Mouse (Mus musculus) liver, embryonic 14.5 days (tissue): Measurements from ENCODE around the gene Saxo1. TPM values are rescaled to one million over a fixed set of nuclear protein-coding genes. Genes with fewer than 3 reads are reported as not detected.

Experiments used
- ATAC-seq: fragments of 200-750 bp; cut with Nextera tagmentation; 2 replicates; pipeline ENCODE4 v1.8.0; 2017; ENCODE audit warnings: moderate number of reproducible peaks, mild to moderate bottlenecking, moderate library complexity; ENCODE audit not compliant: insufficient read depth
- DNase-seq, 3 experiments: peaks; one replicate each; pipeline ENCODE4 v3.0.0-alpha.2; 2012 to 2013; ENCODE audit warnings: low read depth in 3 of 3, low spot score in 3 of 3
- H3K27ac ChIP-seq: fragments of 300-500 bp; sonication (generic); 2 replicates; pipeline ENCODE4 v1.5.1; 2014; ENCODE audit warnings: moderate library complexity, mild to moderate bottlenecking, control low read depth, inconsistent platforms
- H3K27me3 ChIP-seq: fragments of 300-500 bp; sonication (generic); 2 replicates; pipeline ENCODE4 v1.6.1; 2014; ENCODE audit warnings: mild to moderate bottlenecking, low read length, moderate library complexity; ENCODE audit not compliant: control insufficient read depth, insufficient read depth
- H3K36me3 ChIP-seq: fragments of 300-500 bp; sonication (generic); replicated peaks from 2 replicates; pipeline ENCODE4 v1.6.1; 2014; ENCODE audit warnings: low read depth; ENCODE audit not compliant: control insufficient read depth, insufficient read depth
- H3K4me1 ChIP-seq, 2 experiments: fragments of 200-500 bp in 1 of 2; fragments of 300-500 bp in 1 of 2; sonication (generic) in 1 of 2; replicated peaks; 2 replicates each; pipeline ENCODE4 v1.6.1; 2012 to 2014; ENCODE audit warnings: antibody characterized with exemption in 1 of 2, inconsistent platforms in 1 of 2, low read length in 1 of 2; ENCODE audit not compliant: control insufficient read depth in 2 of 2, insufficient read depth in 2 of 2
- H3K4me2 ChIP-seq: fragments of 300-500 bp; sonication (generic); 2 replicates; pipeline ENCODE4 v1.6.1; 2014; ENCODE audit warnings: low read depth, mild to moderate bottlenecking, control low read depth, moderate library complexity
- H3K4me3 ChIP-seq, 2 experiments: fragments of 200-500 bp in 1 of 2; fragments of 300-500 bp in 1 of 2; sonication (generic) in 1 of 2; 2 replicates each; pipeline ENCODE4 v1.5.1; 2012 to 2014; ENCODE audit warnings: low read depth in 2 of 2, low read length in 2 of 2, mild to moderate bottlenecking in 2 of 2, control low read depth in 1 of 2, inconsistent platforms in 1 of 2, moderate library complexity in 1 of 2; ENCODE audit not compliant: insufficient read depth in 1 of 2
- H3K9ac ChIP-seq: fragments of 300-500 bp; sonication (generic); replicated peaks from 2 replicates; pipeline ENCODE4 v1.6.1; 2014; ENCODE audit warnings: mild to moderate bottlenecking, control low read depth, moderate library complexity
- H3K9me3 ChIP-seq: fragments of 300-500 bp; sonication (generic); 2 replicates; pipeline ENCODE4 v1.6.1; 2016; ENCODE audit warnings: low read length, mixed read lengths; ENCODE audit not compliant: control insufficient read depth
- CTCF ChIP-seq: IDR thresholded peaks from 2 replicates; pipeline ENCODE4 v1.5.1; 2016; ENCODE audit warnings: antibody characterized with exemption, low read depth, control low read depth
- EP300 ChIP-seq: IDR thresholded peaks from 2 replicates; pipeline ENCODE4 v1.6.1; 2016; ENCODE audit warnings: antibody characterized with exemption, low read depth
- WGBS: fragments of 180-500 bp; shearing (Covaris S2); extraction: QIAGEN DNeasy Blood & Tissue Kit; methylation state at CpG from one replicate; pipeline ENCODE4 v1.1.7; 2014; ENCODE audit not compliant: insufficient replicate concordance; 5-methylcytosine and 5-hydroxymethylcytosine counted together
- polyA plus RNA-seq, 2 experiments: library from polyadenylated mRNA; depleted of rRNA in 1 of 2; stranded (reverse) in 1 of 2; unstranded in 1 of 2; fragments of >200 nt; fragmentation: Nextera tagmentation in 1 of 2; extraction: Ambion mirVana in 1 of 2; gene quantifications; 2 replicates each; pipeline versions ENCODE4 v1.2.1 to v1.2.3; 2012 to 2014

The Saxo1 gene
- polyA plus RNA-seq, 2 experiments: not detected

GRCm38 (mm10) chr4:86489128-86489527, 69.0 kb downstream of the Saxo1 start:
- DNase-seq (no peak), ATAC-seq (no peak)
- H3K36me3 ChIP-seq: no peaks in the 10 kb centered on the region
- no peaks in the 10 kb centered on the region for H3K27me3 ChIP-seq
- no peak overlapping the region for H3K27ac ChIP-seq
- H3K4me1 ChIP-seq: no peaks in the 10 kb centered on the region
- H3K4me3 ChIP-seq: no peak overlapping the region
- no peaks in the 10 kb centered on the region for H3K9me3 ChIP-seq
- 54% methylated on average over 5 of the region's 5 CpGs for WGBS
- H3K4me2 ChIP-seq: no peak overlapping the region
- TF ChIP-seq EP300 (no peak), CTCF (no peak)
- H3K9ac ChIP-seq: no peak overlapping the region

- Histone ChIP-seq H3K9me3 (no peaks in the 10 kb centered on the region), H3K4me1 (no peaks in the 10 kb centered on the region)
- WGBS: 64% methylated on average over 2 of the region's 2 CpGs
Measured at GRCm38 (mm10) chr4:86486901-86487300, 71.2 kb downstream of the Saxo1 start.

GRCm38 (mm10) chr4:86486491-86486890, 71.6 kb downstream of the Saxo1 start:
- H3K4me1 ChIP-seq: no peaks in the 10 kb centered on the region
- H3K4me2 ChIP-seq: no peak overlapping the region
- H3K9ac ChIP-seq: no peak overlapping the region
- no peak for TF ChIP-seq EP300
- TF ChIP-seq CTCF: no peak
- DNase-seq (no peak), ATAC-seq (no peak)
- H3K36me3 ChIP-seq: no peaks in the 10 kb centered on the region
- no peaks in the 10 kb centered on the region for H3K9me3 ChIP-seq
- 62% methylated on average over 4 of the region's 4 CpGs for WGBS
- no peak overlapping the region for H3K27ac ChIP-seq
- no peak overlapping the region for H3K4me3 ChIP-seq
- H3K27me3 ChIP-seq: no peaks in the 10 kb centered on the region

More at GRCm38 (mm10) chr4:86486901-86487300, 71.2 kb downstream of the Saxo1 start:
- Histone ChIP-seq H3K4me2 (no peak overlapping the region), H3K36me3 (no peaks in the 10 kb centered on the region), H3K27ac (no peak overlapping the region), H3K9ac (no peak overlapping the region), H3K4me3 (no peak overlapping the region), H3K27me3 (no peaks in the 10 kb centered on the region)
- DNase-seq (no peak), ATAC-seq (no peak)
- no peak for TF ChIP-seq CTCF
- TF ChIP-seq EP300: no peak

GRCm38 (mm10) chr4:86485052-86485451, 73.1 kb downstream of the Saxo1 start:
- H3K9ac ChIP-seq: no peak overlapping the region
- ATAC-seq (no peak), DNase-seq (no peak)
- no peak for TF ChIP-seq CTCF
- TF ChIP-seq EP300: no peak
- no peaks in the 10 kb centered on the region for H3K4me1 ChIP-seq
- no peak overlapping the region for H3K27ac ChIP-seq
- no peaks in the 10 kb centered on the region for H3K9me3 ChIP-seq
- no peaks in the 10 kb centered on the region for H3K36me3 ChIP-seq
- no peaks in the 10 kb centered on the region for H3K27me3 ChIP-seq
- no peak overlapping the region for H3K4me3 ChIP-seq
- no peak overlapping the region for H3K4me2 ChIP-seq
- WGBS: 58% methylated on average over 6 of the region's 6 CpGs

- Histone ChIP-seq H3K27me3 (no peaks in the 10 kb centered on the region), H3K4me2 (no peak overlapping the region), H3K9ac (no peak overlapping the region), H3K36me3 (no peaks in the 10 kb centered on the region), H3K4me3 (no peak overlapping the region), H3K9me3 (no peaks in the 10 kb centered on the region), H3K4me1 (no peaks in the 10 kb centered on the region), H3K27ac (no peak overlapping the region)
- WGBS: 59% methylated on average over 8 of the region's 8 CpGs
- TF ChIP-seq CTCF (no peak), EP300 (no peak)
- DNase-seq: no peak
- no peak for ATAC-seq
Measured at GRCm38 (mm10) chr4:86483686-86484085, 74.4 kb downstream of the Saxo1 start.
